8 mouse cellular contexts compared by ENCODE assay signal in the genomic region with DNA sequence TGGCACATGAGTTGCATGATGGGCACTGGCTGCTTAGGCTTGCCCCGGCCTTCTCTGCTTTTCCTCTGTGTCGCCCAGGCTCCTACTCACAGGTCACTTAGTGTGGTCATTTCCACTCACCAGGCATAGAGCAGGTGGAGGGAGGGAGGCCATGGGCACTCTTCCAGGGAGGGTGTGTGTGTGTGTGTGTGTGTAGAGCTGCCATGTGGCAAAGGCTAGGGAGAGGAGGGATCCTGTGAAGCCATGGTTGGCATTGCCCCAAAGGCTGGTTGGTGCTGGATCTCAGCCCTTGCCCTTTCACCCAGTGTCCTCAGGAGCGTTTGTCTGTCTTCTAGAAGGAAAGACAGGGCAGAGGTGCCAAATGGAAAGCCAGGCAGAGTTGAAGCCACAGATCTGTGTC. TPM values are rescaled to one million over a fixed set of nuclear protein-coding genes. Genes with fewer than 3 reads are reported as not detected.
A peak's percentile ranks its signal among the peaks of the same experiment; 100 is the strongest.
DNase-seq lines count a peak whose midpoint lies in the region; ATAC-seq and TF ChIP-seq lines count a peak whose summit lies in the region.

No protein-coding gene starts in this region.

- no peak for ATAC-seq in liver, embryonic 12.5 days
- ATAC-seq in granulocyte monocyte progenitor cell, adult 5-6 weeks (replicated peaks; ENCODE audit: poor library complexity, severe bottlenecking) = no peak

- peaks cover 57% of the 10 kb centered on the region for H3K36me3 ChIP-seq in liver, embryonic 12.5 days

- peak overlapping the region; percentile 63 for H3K4me2 ChIP-seq in liver, embryonic 12.5 days

- peaks cover 22% of the 10 kb centered on the region for H3K4me1 ChIP-seq in bone marrow, adult 2 months (ENCODE audit: control insufficient read depth, insufficient read depth, low read length)
- H3K4me1 ChIP-seq in liver, embryonic 12.5 days = peaks cover 95% of the 10 kb centered on the region

- 72% methylated on average over 3 of the region's 3 CpGs for WGBS in bone marrow, adult 2 months
- 67% methylated on average over 3 of the region's 3 CpGs for WGBS in liver, embryonic 12.5 days (ENCODE audit: insufficient replicate concordance)

- no peak for TF ChIP-seq POLR2A in bone marrow, adult 2 months (IDR thresholded peaks at IDR 0.05; ENCODE audit: borderline replicate concordance, control insufficient read depth, low read depth, low read length)

- peak overlapping the region; percentile 59 for H3K9ac ChIP-seq in liver, embryonic 12.5 days

- DNase-seq in layer of hippocampus, adult 11-12 months (ENCODE audit: low spot score) = peak; percentile 44
- DNase-seq in layer of hippocampus, adult 8-10 months (ENCODE audit: low spot score in 2 of 2) = no peak
- DNase-seq in gastrocnemius, postnatal 36 days = peak; percentile 63 to 69
- DNase-seq in frontal cortex, postnatal 10 days (ENCODE audit: low spot score in 2 of 2) = no peak
- DNase-seq in right cerebral cortex, postnatal 4 days = no peak

- no peaks in the 10 kb centered on the region for H3K9me3 ChIP-seq in liver, embryonic 12.5 days (replicated peaks)

- H3K27me3 ChIP-seq in liver, embryonic 12.5 days (replicated peaks) = peaks cover 8% of the 10 kb centered on the region

- intact Hi-C loops in gastrocnemius, postnatal 36 days (cut with DNase I) = no loop called here

- H3K27ac ChIP-seq in bone marrow, adult 2 months (ENCODE audit: control insufficient read depth, insufficient read depth, low read depth, low read length, poor library complexity) = peak overlapping the region; percentile 85
- H3K27ac ChIP-seq in liver, embryonic 12.5 days = peak overlapping the region; percentile 96

- no peak for TF ChIP-seq CTCF in bone marrow, adult 2 months (IDR thresholded peaks at IDR 0.05; ENCODE audit: control insufficient read depth, insufficient read depth, low read length)

- H3K4me3 ChIP-seq in bone marrow, adult 2 months (replicated peaks; ENCODE audit: control insufficient read depth, low read depth, low read length) = no peak overlapping the region
- H3K4me3 ChIP-seq in liver, embryonic 12.5 days = no peak overlapping the region

RNA-seq across cellular contexts. Expression of a gene that starts 7.8 kb away (rescaled TPM):
- total RNA-seq in layer of hippocampus, adult 8-10 months (2022) = 100 to 1,000 TPM; 162 to 167 (median 167) TPM
- polyA plus RNA-seq in bone marrow, adult 2 months (2011; ENCODE audit: insufficient read depth, insufficient read length, low replicate concordance, missing spikeins) = 55.1 and 57.9 TPM in 2 replicates
- 10 to 100 TPM; 36.6 to 37.6 TPM for total RNA-seq in gastrocnemius, postnatal 36 days (2021)
- 46.4 and 47.7 TPM in 2 replicates for polyA plus RNA-seq in liver, embryonic 12.5 days (2016; fragmentation: Nextera tagmentation; extraction: Ambion mirVana)
- total RNA-seq in granulocyte monocyte progenitor cell, adult 5-6 weeks (2014; fragmentation: Nextera tagmentation) = 0.99 TPM in 1 of 2 replicates, not detected in the other
- total RNA-seq in granulocyte monocyte progenitor cell, adult 5-6 weeks (2017) = 0.26 and 2.0 TPM in 2 replicates

Comparison
In these comparisons a context has a peak if more than half of its experiments do, and no peak if none do; other contexts are left out.
1. DNase-seq: peak in layer of hippocampus, adult 11-12 months (single experiment) and gastrocnemius, postnatal 36 days (2 of 2); none in layer of hippocampus, adult 8-10 months (0 of 2), frontal cortex, postnatal 10 days (0 of 2) and right cerebral cortex, postnatal 4 days (single experiment).
2. RNA of a gene that starts 7.8 kb away (total RNA-seq): 162 to 167 TPM in layer of hippocampus, adult 8-10 months and 36.6 to 37.6 TPM in gastrocnemius, postnatal 36 days; 0.26 to 2.0 TPM in granulocyte monocyte progenitor cell, adult 5-6 weeks; every median in the first group is over 10 times any median in the second.